Mouse (Mus musculus): ENCODE data around the gene Unc13b. TPM values are rescaled to one million over a fixed set of nuclear protein-coding genes. Genes with fewer than 3 reads are reported as not detected.

Unc13b gene
- polyA plus RNA-seq, 1 experiment from 2014 or later, result 10.2 TPM

DNA sequence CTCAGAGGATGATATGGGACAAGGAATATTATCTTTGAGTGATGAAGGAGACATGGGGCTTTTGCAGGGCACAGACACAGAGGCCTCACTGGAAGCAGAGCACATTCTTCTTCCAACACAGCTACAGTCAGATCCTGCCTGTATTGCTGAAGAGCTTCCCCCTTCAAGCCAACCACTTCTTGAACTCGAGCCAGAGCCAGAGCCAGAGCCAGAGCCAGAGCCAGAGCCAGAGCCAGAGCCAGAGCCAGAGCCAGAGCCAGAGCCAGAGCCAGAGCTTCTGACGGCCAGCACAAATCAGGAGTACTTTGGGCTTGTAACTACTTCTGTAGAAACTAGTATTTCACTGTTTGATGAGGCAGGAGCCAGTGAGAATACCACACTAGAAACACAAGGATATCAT lies 118.4 kb downstream of the Unc13b start:
- H3K9ac ChIP-seq, result no peak overlapping the region
- no peaks in the 10 kb centered on the region for H3K27me3 ChIP-seq (replicated peaks)
- 65% methylated on average over 2 of the region's 2 CpGs for WGBS

GRCm38 (mm10) chr4:43182474-43183168 lies 123.9 kb downstream of the Unc13b start:
- Histone ChIP-seq H3K27ac (replicated peaks) (no peak overlapping the region), H3K27me3 (replicated peaks) (no peaks in the 10 kb centered on the region), H3K4me1 (no peaks in the 10 kb centered on the region), H3K9me3 (no peaks in the 10 kb centered on the region), H3K4me2 (no peak overlapping the region), H3K9ac (no peak overlapping the region), H3K4me3 (no peak overlapping the region), H3K36me3 (no peaks in the 10 kb centered on the region)
- ATAC-seq (ENCODE audit: extremely low read depth, insufficient number of reproducible peaks, low FRiP score, low TSS enrichment), result no peak
- 88% methylated on average over 8 of the region's 8 CpGs for WGBS

More for the DNA sequence above, 118.4 kb downstream of the Unc13b start:
- ATAC-seq (ENCODE audit: extremely low read depth, insufficient number of reproducible peaks, low FRiP score, low TSS enrichment), result no peak
- Histone ChIP-seq H3K4me2 (no peak overlapping the region), H3K36me3 (no peaks in the 10 kb centered on the region), H3K9me3 (no peaks in the 10 kb centered on the region), H3K4me3 (no peak overlapping the region), H3K4me1 (no peaks in the 10 kb centered on the region), H3K27ac (replicated peaks) (no peak overlapping the region)

- Histone ChIP-seq H3K36me3 (no peaks in the 10 kb centered on the region), H3K9ac (no peak overlapping the region), H3K9me3 (no peaks in the 10 kb centered on the region), H3K27me3 (replicated peaks) (no peaks in the 10 kb centered on the region), H3K4me1 (no peaks in the 10 kb centered on the region), H3K27ac (replicated peaks) (no peak overlapping the region), H3K4me3 (no peak overlapping the region), H3K4me2 (no peak overlapping the region)
- WGBS, result 59% methylated on average over 2 of the region's 2 CpGs
- no peak for ATAC-seq (ENCODE audit: extremely low read depth, insufficient number of reproducible peaks, low FRiP score, low TSS enrichment)
Measured at GRCm38 (mm10) chr4:43187439-43187838, 128.7 kb downstream of the Unc13b start.

- no peaks in the 10 kb centered on the region for H3K27me3 ChIP-seq (replicated peaks)
- no peak overlapping the region for H3K27ac ChIP-seq (replicated peaks)
- H3K36me3 ChIP-seq, result no peaks in the 10 kb centered on the region
- no peaks in the 10 kb centered on the region for H3K4me1 ChIP-seq
- WGBS, result 80% methylated on average over 5 of the region's 5 CpGs
- no peak overlapping the region for H3K9ac ChIP-seq
- H3K4me3 ChIP-seq, result no peak overlapping the region
- no peak overlapping the region for H3K4me2 ChIP-seq
- ATAC-seq (ENCODE audit: extremely low read depth, insufficient number of reproducible peaks, low FRiP score, low TSS enrichment), result no peak
- H3K9me3 ChIP-seq, result no peaks in the 10 kb centered on the region
Measured at GRCm38 (mm10) chr4:43189381-43189780, 130.6 kb downstream of the Unc13b start.

- H3K4me2 ChIP-seq, result no peak overlapping the region
- H3K9me3 ChIP-seq, result peaks cover 10% of the 10 kb centered on the region
- no peak overlapping the region for H3K9ac ChIP-seq
- H3K27me3 ChIP-seq (replicated peaks), result no peaks in the 10 kb centered on the region
- peaks cover 12% of the 10 kb centered on the region for H3K36me3 ChIP-seq
- peaks cover 14% of the 10 kb centered on the region for H3K4me1 ChIP-seq
- no peak overlapping the region for H3K4me3 ChIP-seq
- no peak for ATAC-seq (ENCODE audit: extremely low read depth, insufficient number of reproducible peaks, low FRiP score, low TSS enrichment)
- no peak overlapping the region for H3K27ac ChIP-seq (replicated peaks)
- 89% methylated on average over 2 of the region's 2 CpGs for WGBS
Measured at GRCm38 (mm10) chr4:43204946-43205345, 146.2 kb downstream of the Unc13b start.

GRCm38 (mm10) chr4:43205571-43205970 lies 146.8 kb downstream of the Unc13b start:
- WGBS, result 73% methylated on average over 4 of the region's 4 CpGs
- peaks cover 10% of the 10 kb centered on the region for H3K9me3 ChIP-seq

DNA sequence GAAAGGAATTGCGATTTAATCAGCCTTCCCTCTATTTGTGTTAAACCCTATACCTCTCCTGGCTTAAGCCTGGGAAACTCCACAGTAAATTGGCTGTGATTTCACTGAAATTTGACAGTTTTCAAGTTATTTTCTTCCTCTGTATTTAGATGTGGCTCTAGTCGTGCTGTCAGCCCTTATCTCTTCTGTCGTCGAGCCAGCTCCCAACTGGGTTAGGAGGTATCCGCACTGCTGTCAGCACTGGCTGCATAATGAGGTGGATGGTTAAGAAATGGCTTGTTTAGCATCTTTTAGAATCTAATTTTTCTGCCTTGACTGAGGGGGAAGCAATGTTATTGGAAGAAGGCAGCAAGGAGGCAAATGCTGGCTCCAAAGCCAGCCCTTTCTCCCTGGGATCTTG lies 148.2 kb downstream of the Unc13b start:
- no peak overlapping the region for H3K4me2 ChIP-seq
- WGBS, result 31% methylated on average over 5 of the region's 5 CpGs

More at GRCm38 (mm10) chr4:43205571-43205970, 146.8 kb downstream of the Unc13b start:
- peaks cover 12% of the 10 kb centered on the region for H3K36me3 ChIP-seq
- no peak for ATAC-seq (ENCODE audit: extremely low read depth, insufficient number of reproducible peaks, low FRiP score, low TSS enrichment)
- peaks cover 14% of the 10 kb centered on the region for H3K4me1 ChIP-seq
- no peak overlapping the region for H3K27ac ChIP-seq (replicated peaks)
- H3K9ac ChIP-seq, result no peak overlapping the region
- no peak overlapping the region for H3K4me3 ChIP-seq
- no peaks in the 10 kb centered on the region for H3K27me3 ChIP-seq (replicated peaks)
- no peak overlapping the region for H3K4me2 ChIP-seq

DNA sequence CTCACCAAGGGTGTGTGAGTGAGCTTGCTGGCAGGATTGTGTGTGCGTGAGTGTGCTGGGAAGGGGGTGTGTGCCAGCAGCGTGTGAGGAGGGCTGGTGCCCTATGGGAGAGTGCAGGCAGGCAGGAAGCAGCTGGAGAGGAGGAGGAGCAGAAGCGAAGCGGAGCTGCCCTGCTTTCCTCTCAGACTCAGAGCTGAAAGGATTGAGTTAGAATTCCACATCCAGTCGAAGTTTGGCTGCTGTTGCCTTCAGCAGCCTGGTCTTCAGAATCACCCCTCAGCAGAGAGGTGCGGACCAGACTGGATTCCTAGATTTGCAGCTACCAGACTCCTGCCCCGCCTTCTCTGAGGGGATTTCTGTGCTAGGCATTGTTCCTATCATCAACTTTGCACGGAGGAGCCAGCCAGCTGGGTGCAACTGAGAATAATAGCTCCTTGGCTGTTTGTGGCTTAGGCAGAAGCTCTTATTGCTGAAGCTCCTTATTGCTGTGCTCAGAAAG lies 150.4 kb downstream of the Unc13b start:
- no peak for ATAC-seq (ENCODE audit: extremely low read depth, insufficient number of reproducible peaks, low FRiP score, low TSS enrichment)
- Histone ChIP-seq H3K36me3 (no peaks in the 10 kb centered on the region), H3K27ac (replicated peaks) (peak overlapping the region; percentile 51), H3K4me3 (peak overlapping the region; percentile 43), H3K9ac (peak overlapping the region; percentile 75), H3K27me3 (replicated peaks) (no peaks in the 10 kb centered on the region), H3K4me2 (peak overlapping the region; percentile 65), H3K4me1 (peaks cover 14% of the 10 kb centered on the region), H3K9me3 (no peaks in the 10 kb centered on the region)
- 3% methylated on average over 8 of the region's 8 CpGs for WGBS

More for the DNA sequence above, 148.2 kb downstream of the Unc13b start:
- peaks cover 14% of the 10 kb centered on the region for H3K4me1 ChIP-seq
- H3K27me3 ChIP-seq (replicated peaks), result no peaks in the 10 kb centered on the region
- peaks cover 7% of the 10 kb centered on the region for H3K36me3 ChIP-seq
- no peak overlapping the region for H3K4me3 ChIP-seq
- no peak for ATAC-seq (ENCODE audit: extremely low read depth, insufficient number of reproducible peaks, low FRiP score, low TSS enrichment)
- 0 out of 2 replicates have a peak overlapping the region, but pooled peaks have one; percentile 29 for H3K27ac ChIP-seq (replicated peaks)
- H3K9ac ChIP-seq, result no peak overlapping the region
- peaks cover under 1% of the 10 kb centered on the region for H3K9me3 ChIP-seq

- peak overlapping the region; percentile 51; the same call in 1 of the 2 replicates for H3K27ac ChIP-seq (replicated peaks)
- no peaks in the 10 kb centered on the region for H3K9me3 ChIP-seq
- peaks cover 14% of the 10 kb centered on the region for H3K4me1 ChIP-seq
- no peaks in the 10 kb centered on the region for H3K36me3 ChIP-seq
- peak overlapping the region; percentile 65 for H3K4me2 ChIP-seq
- H3K9ac ChIP-seq, result peak overlapping the region; percentile 75
- H3K4me3 ChIP-seq, result peak overlapping the region; percentile 43
- ATAC-seq (ENCODE audit: extremely low read depth, insufficient number of reproducible peaks, low FRiP score, low TSS enrichment), result no peak
- WGBS, result 42% methylated on average over 6 of the region's 6 CpGs
- H3K27me3 ChIP-seq (replicated peaks), result no peaks in the 10 kb centered on the region
Measured at GRCm38 (mm10) chr4:43209673-43210072, 150.9 kb downstream of the Unc13b start.

- Histone ChIP-seq H3K4me1 (no peaks in the 10 kb centered on the region), H3K27ac (replicated peaks) (no peak overlapping the region), H3K4me3 (no peak overlapping the region), H3K36me3 (no peaks in the 10 kb centered on the region), H3K27me3 (replicated peaks) (no peaks in the 10 kb centered on the region), H3K9me3 (no peaks in the 10 kb centered on the region), H3K4me2 (no peak overlapping the region), H3K9ac (no peak overlapping the region)
- ATAC-seq (ENCODE audit: extremely low read depth, insufficient number of reproducible peaks, low FRiP score, low TSS enrichment), result no peak
- 38% methylated on average over 3 of the region's 3 CpGs for WGBS
Measured at GRCm38 (mm10) chr4:43216491-43216890, 157.7 kb downstream of the Unc13b start.

GRCm38 (mm10) chr4:43217997-43218396 lies 159.2 kb downstream of the Unc13b start:
- 76% methylated on average over 1 of the region's 1 CpGs for WGBS
- no peak overlapping the region for H3K4me3 ChIP-seq
- H3K9me3 ChIP-seq, result no peaks in the 10 kb centered on the region
- H3K36me3 ChIP-seq, result no peaks in the 10 kb centered on the region
- ATAC-seq (ENCODE audit: extremely low read depth, insufficient number of reproducible peaks, low FRiP score, low TSS enrichment), result no peak
- no peak overlapping the region for H3K4me2 ChIP-seq
- no peak overlapping the region for H3K27ac ChIP-seq (replicated peaks)
- H3K27me3 ChIP-seq (replicated peaks), result no peaks in the 10 kb centered on the region
- no peaks in the 10 kb centered on the region for H3K4me1 ChIP-seq
- no peak overlapping the region for H3K9ac ChIP-seq

DNA sequence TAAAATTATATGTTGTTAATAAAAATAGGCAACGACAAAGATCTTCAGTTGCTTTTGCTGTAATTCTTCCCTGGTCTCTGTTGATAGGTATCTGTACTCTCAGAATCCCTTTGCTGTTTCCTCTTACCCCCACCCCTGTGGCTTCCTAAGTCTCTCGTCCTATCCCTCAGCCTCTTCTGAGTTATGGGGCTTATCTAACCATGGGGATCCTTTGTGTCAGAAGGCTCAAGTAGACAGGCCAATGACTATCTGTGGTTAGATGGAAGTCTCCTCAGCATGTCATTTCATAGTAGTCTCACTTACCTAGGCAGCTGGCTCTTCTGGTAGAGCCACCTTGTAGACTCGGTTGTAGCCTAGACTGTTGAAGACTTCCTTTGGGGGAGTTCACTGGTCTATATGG lies 173.1 kb downstream of the Unc13b start:
- Histone ChIP-seq H3K36me3 (peaks cover 16% of the 10 kb centered on the region), H3K4me1 (no peaks in the 10 kb centered on the region), H3K9me3 (no peaks in the 10 kb centered on the region), H3K27ac (replicated peaks) (no peak overlapping the region), H3K4me2 (no peak overlapping the region), H3K27me3 (replicated peaks) (no peaks in the 10 kb centered on the region), H3K9ac (no peak overlapping the region), H3K4me3 (no peak overlapping the region)
- no peak for ATAC-seq (ENCODE audit: extremely low read depth, insufficient number of reproducible peaks, low FRiP score, low TSS enrichment)
- WGBS, result 79% methylated on average over 3 of the region's 3 CpGs

All from heart, embryonic 13.5 days (tissue).